In genomic region chr2:173156923-173157322, GRCm38 (mm10) we compare ENCODE assay signal across 28 mouse cellular contexts. TPM values are rescaled to one million over a fixed set of nuclear protein-coding genes. Genes with fewer than 3 reads are reported as not detected.
DNase-seq lines count a peak whose midpoint lies in the region; ATAC-seq and TF ChIP-seq lines count a peak whose summit lies in the region.
"Had no signal": no experiment of that assay in that cellular context is flagged by ENCODE, and none has a peak within 500 bp of the region (broad histone marks: within the 10 kb centered on the region; RNA-seq: fewer than 3 reads in every experiment).

No protein-coding gene starts in this region.

- TF ChIP-seq POLR2A in liver, adult 2 months (IDR thresholded peaks at IDR 0.05; ENCODE audit: extremely low read depth, insufficient read depth, low read length) = peak; percentile 76; the same call in 1 of the 2 replicates

- H3K9ac ChIP-seq in intestine, postnatal 0 days (ENCODE audit: low read depth, low read length) = peak overlapping the region; percentile 27
- H3K9ac ChIP-seq in intestine, embryonic 16.5 days (ENCODE audit: low read depth, low read length) = no peak overlapping the region
- peak overlapping the region; percentile 73 for H3K9ac ChIP-seq in liver, adult 2 months (ENCODE audit: low read depth, low read length)
- H3K9ac ChIP-seq in liver, embryonic 11.5 days (ENCODE audit: low read depth, low read length) = no peak overlapping the region
- H3K9ac ChIP-seq: forebrain, embryonic 13.5 days; heart, embryonic 13.5 days; hindbrain, embryonic 14.5 days had no signal

- TF ChIP-seq CTCF in intestine, postnatal 0 days (IDR thresholded peaks at IDR 0.05; ENCODE audit: low read depth) = no peak
- peak; percentile 25; the same call in 1 of the 2 replicates for TF ChIP-seq CTCF in liver, adult 2 months (IDR thresholded peaks at IDR 0.05; ENCODE audit: low read depth, low read length)

- WGBS in intestine, postnatal 0 days = 85% methylated on average over 13 of the region's 13 CpGs
- 89% methylated on average over 13 of the region's 13 CpGs for WGBS in intestine, embryonic 16.5 days
- WGBS in liver, adult 2 months = 62% methylated on average over 13 of the region's 13 CpGs
- 84% methylated on average over 13 of the region's 13 CpGs for WGBS in liver, embryonic 11.5 days

- peaks cover 26% of the 10 kb centered on the region; the same call in 1 of the 2 replicates for H3K36me3 ChIP-seq in intestine, postnatal 0 days (ENCODE audit: control insufficient read depth, insufficient read depth)
- H3K36me3 ChIP-seq in intestine, embryonic 16.5 days (ENCODE audit: control insufficient read depth, insufficient read depth, low read length) = no peaks in the 10 kb centered on the region
- peaks cover 32% of the 10 kb centered on the region for H3K36me3 ChIP-seq in liver, adult 2 months (ENCODE audit: control insufficient read depth, insufficient read depth, low read length)
- no peaks in the 10 kb centered on the region for H3K36me3 ChIP-seq in liver, embryonic 11.5 days (ENCODE audit: control insufficient read depth, insufficient read depth, low read length)
- H3K36me3 ChIP-seq: forebrain, embryonic 10.5 days; heart, embryonic 10.5 days; heart, embryonic 13.5 days had no signal

- H3K79me2 ChIP-seq in liver, adult 2 months (ENCODE audit: control insufficient read depth, insufficient read depth, low read length) = no peaks in the 10 kb centered on the region; the same call in 1 of the 2 replicates

- H3K27me3 ChIP-seq in intestine, postnatal 0 days (replicated peaks; ENCODE audit: control insufficient read depth, insufficient read depth, low read length) = no peaks in the 10 kb centered on the region
- H3K27me3 ChIP-seq in intestine, embryonic 16.5 days (replicated peaks; ENCODE audit: control insufficient read depth, insufficient read depth, low read length) = no peaks in the 10 kb centered on the region
- no peaks in the 10 kb centered on the region for H3K27me3 ChIP-seq in liver, adult 2 months (ENCODE audit: control insufficient read depth, insufficient read depth, low read length)
- no peaks in the 10 kb centered on the region for H3K27me3 ChIP-seq in liver, embryonic 11.5 days (replicated peaks; ENCODE audit: control insufficient read depth, insufficient read depth, low read length)
- H3K27me3 ChIP-seq: forebrain, embryonic 13.5 days; heart, embryonic 13.5 days had no signal

- H3K9me3 ChIP-seq in intestine, postnatal 0 days (ENCODE audit: control insufficient read depth) = no peaks in the 10 kb centered on the region
- H3K9me3 ChIP-seq in intestine, embryonic 16.5 days (ENCODE audit: control insufficient read depth, low read length) = no peaks in the 10 kb centered on the region
- H3K9me3 ChIP-seq in liver, embryonic 11.5 days (ENCODE audit: control insufficient read depth, low read length) = no peaks in the 10 kb centered on the region
- H3K9me3 ChIP-seq: forebrain, embryonic 10.5 days; forebrain, embryonic 13.5 days; heart, embryonic 10.5 days; heart, embryonic 13.5 days had no signal

- no peak overlapping the region for H3K4me3 ChIP-seq in intestine, postnatal 0 days (ENCODE audit: low read depth, low read length)
- no peak overlapping the region for H3K4me3 ChIP-seq in intestine, embryonic 16.5 days (ENCODE audit: low read length)
- peak overlapping the region; percentile 60 for H3K4me3 ChIP-seq in liver, adult 2 months (ENCODE audit: insufficient read depth, low read depth, low read length)
- H3K4me3 ChIP-seq in liver, embryonic 11.5 days (ENCODE audit: low read depth, low read length) = no peak overlapping the region
- H3K4me3 ChIP-seq in brown adipose tissue, adult 24 weeks (ENCODE audit: insufficient read depth, low read depth, low read length) = peak overlapping the region; percentile 66
- H3K4me3 ChIP-seq: forebrain, embryonic 10.5 days; forebrain, embryonic 13.5 days; heart, embryonic 10.5 days; heart, embryonic 13.5 days had no signal

- peak overlapping the region; percentile 57 for H3K4me2 ChIP-seq in intestine, postnatal 0 days (replicated peaks; ENCODE audit: low read depth)
- H3K4me2 ChIP-seq in intestine, embryonic 16.5 days (ENCODE audit: low read depth, low read length) = no peak overlapping the region
- H3K4me2 ChIP-seq in liver, embryonic 11.5 days = no peak overlapping the region
- H3K4me2 ChIP-seq: forebrain, embryonic 13.5 days; heart, embryonic 13.5 days; hindbrain, embryonic 14.5 days had no signal

- DNase-seq in liver, adult 2 months (ENCODE audit: extremely low read depth, low read depth, low spot score) = no peak
- DNase-seq in liver, embryonic 11.5 days (ENCODE audit: low spot score) = no peak
- no peak for DNase-seq in heart, adult 8-10 months (ENCODE audit: low spot score)
- DNase-seq: adrenal gland, adult 8-10 months; adrenal gland, postnatal 25 days; B cell, adult 2 months; cerebellum, adult 18-20 months; cerebellum, adult 9-10 months; cerebellum, postnatal 14 days; gastrocnemius, postnatal 14 days; heart, adult 18-20 months; heart, postnatal 14 days; heart, postnatal 4 days had no signal

- peak overlapping the region; percentile 60 for H3K27ac ChIP-seq in intestine, postnatal 0 days (ENCODE audit: low read depth, low read length)
- no peak overlapping the region for H3K27ac ChIP-seq in intestine, embryonic 16.5 days (ENCODE audit: low read length)
- H3K27ac ChIP-seq in liver, adult 2 months (replicated peaks; ENCODE audit: insufficient read depth, low read depth, low read length) = peak overlapping the region; percentile 54
- no peak overlapping the region for H3K27ac ChIP-seq in liver, embryonic 11.5 days (ENCODE audit: low read depth, low read length)
- H3K27ac ChIP-seq in brown adipose tissue, adult 24 weeks (replicated peaks; ENCODE audit: low read depth, low read length) = peak overlapping the region; percentile 89
- H3K27ac ChIP-seq: forebrain, embryonic 10.5 days; forebrain, embryonic 13.5 days; heart, embryonic 10.5 days; heart, embryonic 13.5 days; hindbrain, embryonic 14.5 days; hindbrain, postnatal 0 days had no signal

- peaks cover 2% of the 10 kb centered on the region; the same call in 1 of the 2 replicates for H3K4me1 ChIP-seq in intestine, postnatal 0 days (replicated peaks; ENCODE audit: control insufficient read depth, insufficient read depth, low read length)
- H3K4me1 ChIP-seq in intestine, embryonic 16.5 days (ENCODE audit: control insufficient read depth, insufficient read depth, low read length) = peaks cover 38% of the 10 kb centered on the region
- peaks cover 4% of the 10 kb centered on the region; the same call in 1 of the 2 replicates for H3K4me1 ChIP-seq in liver, adult 2 months (ENCODE audit: control insufficient read depth, insufficient read depth, low read length)
- H3K4me1 ChIP-seq in liver, embryonic 11.5 days (replicated peaks; ENCODE audit: control insufficient read depth, insufficient read depth, low read length) = no peaks in the 10 kb centered on the region; the same call in 1 of the 2 replicates
- H3K4me1 ChIP-seq in brown adipose tissue, adult 24 weeks (ENCODE audit: control insufficient read depth, insufficient read depth, insufficient read length, low read length) = no peaks in the 10 kb centered on the region

- ATAC-seq in intestine, postnatal 0 days = no peak
- ATAC-seq in intestine, embryonic 16.5 days = no peak
- no peak for ATAC-seq in liver, embryonic 11.5 days (replicated peaks; ENCODE audit: low FRiP score)
- ATAC-seq: forebrain, embryonic 13.5 days; forebrain, embryonic 16.5 days; hindbrain, postnatal 0 days; inflammation-experienced regulatory T-cells, adult 6 months had no signal

RNA-seq across cellular contexts. Expression of gene Pck1, which starts 4.1 kb away (rescaled TPM):
- 249 and 336 TPM in 2 replicates for polyA plus RNA-seq in intestine, postnatal 0 days (2015; fragmentation: Nextera tagmentation; extraction: Ambion mirVana)
- polyA plus RNA-seq in intestine, embryonic 16.5 days (2015; fragmentation: Nextera tagmentation; extraction: Ambion mirVana) = 14.0 and 19.7 TPM in 2 replicates
- 2,468 and 2,488 TPM in 2 replicates for total RNA-seq in liver, adult 2 months (2014; rRNA removed)
- 240 and 585 TPM in 2 replicates for polyA plus RNA-seq in liver, adult 2 months (2012; rRNA removed)
- 0.17 and 0.23 TPM in 2 replicates for polyA plus RNA-seq in liver, embryonic 11.5 days (2014; fragmentation: Nextera tagmentation; extraction: Ambion mirVana)
- polyA plus RNA-seq in brown adipose tissue, adult 24 weeks (2012; ENCODE audit: insufficient read depth, insufficient read length, missing spikeins) = 1,317 and 1,888 TPM in 2 replicates
- total RNA-seq in heart, adult 8-10 months (2022) = 1 to 10 TPM; 3.9 to 5.8 (median 4.8) TPM
- total RNA-seq: MEL had no signal
- polyA plus RNA-seq: brain, embryonic 14.5 days; embryonic facial prominence, embryonic 11.5 days; forebrain, embryonic 10.5 days; forebrain, embryonic 13.5 days; forebrain, embryonic 16.5 days; heart, embryonic 10.5 days; hindbrain, embryonic 11.5 days; hindbrain, embryonic 14.5 days; hindbrain, postnatal 0 days; inflammation-experienced regulatory T-cells, adult 6 months had no signal

RNA-seq across cellular contexts. Expression of gene Ctcfl, which starts 37.6 kb away (rescaled TPM):
- polyA plus RNA-seq in intestine, postnatal 0 days (2015; fragmentation: Nextera tagmentation; extraction: Ambion mirVana) = 0.82 and 1.0 TPM in 2 replicates
- polyA plus RNA-seq in intestine, embryonic 16.5 days (2015; fragmentation: Nextera tagmentation; extraction: Ambion mirVana) = 0.22 and 0.23 TPM in 2 replicates
- 0.27 and 0.46 TPM in 2 replicates for total RNA-seq in liver, adult 2 months (2014; rRNA removed)
- 0.10 and 0.20 TPM in 2 replicates for polyA plus RNA-seq in liver, adult 2 months (2012; rRNA removed)
- polyA plus RNA-seq in liver, embryonic 11.5 days (2014; fragmentation: Nextera tagmentation; extraction: Ambion mirVana) = 0.07 TPM in 1 of 2 replicates, not detected in the other
- polyA plus RNA-seq in brown adipose tissue, adult 24 weeks (2012; ENCODE audit: insufficient read depth, insufficient read length, missing spikeins) = 0.55 TPM in 1 of 2 replicates, not detected in the other
- under 1 TPM in 3 of 4 experiments, not detected in 1; 0.11 to 0.47 (median 0.16) TPM for total RNA-seq in heart, adult 8-10 months (2022)
- total RNA-seq: gastrocnemius, postnatal 14 days; hindbrain, postnatal 0 days; MEL had no signal
- polyA plus RNA-seq: brain, embryonic 14.5 days; embryonic facial prominence, embryonic 11.5 days; forebrain, embryonic 16.5 days; hindbrain, postnatal 0 days; inflammation-experienced regulatory T-cells, adult 6 months had no signal

Comparison
In these comparisons a context has a peak if more than half of its experiments do, and no peak if none do; other contexts are left out.
1. H3K27ac ChIP-seq: peak in intestine, postnatal 0 days (single experiment), liver, adult 2 months (single experiment) and brown adipose tissue, adult 24 weeks (single experiment); none in intestine, embryonic 16.5 days (single experiment) and liver, embryonic 11.5 days (single experiment).
2. H3K4me3 ChIP-seq: peak in liver, adult 2 months (single experiment) and brown adipose tissue, adult 24 weeks (single experiment); none in intestine, postnatal 0 days (single experiment), intestine, embryonic 16.5 days (single experiment) and liver, embryonic 11.5 days (single experiment).
3. H3K9ac ChIP-seq: peak in intestine, postnatal 0 days (single experiment) and liver, adult 2 months (single experiment); none in intestine, embryonic 16.5 days (single experiment) and liver, embryonic 11.5 days (single experiment).
4. RNA of gene Pck1, which starts 4.1 kb away (polyA plus RNA-seq): 1,317 to 1,888 TPM in brown adipose tissue, adult 24 weeks, 249 to 336 TPM in intestine, postnatal 0 days and 240 to 585 TPM in liver, adult 2 months; 14.0 to 19.7 TPM in intestine, embryonic 16.5 days and 0.17 to 0.23 TPM in liver, embryonic 11.5 days; every median in the first group is over 10 times any median in the second.